8 mouse cellular contexts compared by ENCODE assay signal in genomic region chr7:74554608-74555311, GRCm38 (mm10). TPM values are rescaled to one million over a fixed set of nuclear protein-coding genes. Genes with fewer than 3 reads are reported as not detected.
A peak's percentile ranks its signal among the peaks of the same experiment; 100 is the strongest.
DNase-seq lines count a peak whose midpoint lies in the region; ATAC-seq lines count a peak whose summit lies in the region.

Gene Slco3a1 (minus strand): TSS chr7:74554780.

- peak; percentile 71 for ATAC-seq in megakaryocyte, adult 5-6 weeks (ENCODE audit: poor library complexity, severe bottlenecking)

- peak; percentile 81 for DNase-seq in T-cell, adult 2 months (ENCODE audit: low spot score)
- DNase-seq in cerebellum, postnatal 4 days (ENCODE audit: low spot score in 2 of 2), result peak; percentile 39 to 73
- DNase-seq in gastrocnemius, postnatal 10 days, result peak; percentile 65
- DNase-seq in induced T-regulatory cell, adult 2 months (ENCODE audit: low read depth), result peak; percentile 89
- peak; percentile 53 to 69 for DNase-seq in left cerebral cortex, adult 8-10 months (ENCODE audit: low spot score in 2 of 2)
- DNase-seq in right cerebral cortex, adult 2 months (ENCODE audit: low spot score in 2 of 2), result peak; percentile 75
- DNase-seq in urinary bladder, postnatal 10 days (ENCODE audit: low spot score), result peak; percentile 44

RNA-seq across cellular contexts. Expression of gene Slco3a1, which starts in this region (rescaled TPM):
- total RNA-seq in gastrocnemius, postnatal 10 days (2021), result 10 to 100 TPM; 23.5 to 24.4 TPM
- 10 to 100 TPM; 44.2 to 47.3 (median 44.9) TPM for total RNA-seq in left cerebral cortex, adult 8-10 months (2022)
- total RNA-seq in megakaryocyte, adult 5-6 weeks (2015), result 3.8 and 6.5 TPM in 2 replicates
- total RNA-seq in megakaryocyte, adult 5-6 weeks (2017), result 3.5 and 5.2 TPM in 2 replicates

Comparison
In these comparisons a context has a peak if more than half of its experiments do, and no peak if none do; other contexts are left out.
1. Peak in every context shown above with its lines: DNase-seq and ATAC-seq.